Mouse (Mus musculus) midbrain, embryonic 13.5 days (tissue): Measurements from ENCODE around the gene Lif. TPM values are rescaled to one million over a fixed set of nuclear protein-coding genes. Genes with fewer than 3 reads are reported as not detected.

Experiments
- ATAC-seq: fragments of 200-750 bp; cut with Nextera tagmentation; 2 replicates; pipeline ENCODE4 v1.8.0; 2017; ENCODE audit warnings: mild to moderate bottlenecking, moderate TSS enrichment, moderate library complexity
- H3K27ac ChIP-seq: fragments of 300-500 bp; sonication (generic); 2 replicates; pipeline ENCODE4 v1.5.1; 2015; ENCODE audit warnings: inconsistent platforms, mild to moderate bottlenecking, moderate library complexity
- H3K27me3 ChIP-seq: fragments of 300-500 bp; sonication (generic); 2 replicates; pipeline ENCODE4 v1.6.1; 2015; ENCODE audit warnings: mild to moderate bottlenecking, inconsistent platforms
- H3K36me3 ChIP-seq: fragments of 300-500 bp; sonication (generic); 2 replicates; pipeline ENCODE4 v1.6.1; 2015; ENCODE audit warnings: mild to moderate bottlenecking, inconsistent platforms
- H3K4me1 ChIP-seq: fragments of 300-500 bp; sonication (generic); replicated peaks from 2 replicates; pipeline ENCODE4 v1.6.1; 2015; ENCODE audit warnings: inconsistent platforms
- H3K4me2 ChIP-seq: fragments of 300-500 bp; sonication (generic); replicated peaks from 2 replicates; pipeline ENCODE4 v1.6.1; 2015; ENCODE audit warnings: moderate library complexity, mild to moderate bottlenecking, inconsistent platforms
- H3K4me3 ChIP-seq: fragments of 300-500 bp; sonication (generic); replicated peaks from 2 replicates; pipeline ENCODE4 v1.5.1; 2015; ENCODE audit warnings: mild to moderate bottlenecking, inconsistent platforms
- H3K9ac ChIP-seq: fragments of 300-500 bp; sonication (generic); replicated peaks from 2 replicates; pipeline ENCODE4 v1.6.1; 2015; ENCODE audit warnings: mild to moderate bottlenecking, inconsistent platforms
- H3K9me3 ChIP-seq: fragments of 300-500 bp; sonication (generic); 2 replicates; pipeline ENCODE4 v1.6.1; 2016; ENCODE audit warnings: mild to moderate bottlenecking, inconsistent platforms
- WGBS: fragments of 180-500 bp; shearing (Covaris S2); methylation state at CpG from one replicate; pipeline ENCODE4 v1.1.7; 2015; 5-methylcytosine and 5-hydroxymethylcytosine counted together
- polyA plus RNA-seq: library from polyadenylated mRNA; unstranded; fragments of >200 nt; fragmentation: Nextera tagmentation; extraction: Ambion mirVana; gene quantifications from 2 replicates; pipeline ENCODE4 v1.2.1, GENCODE M21; 2015

The Lif gene
- polyA plus RNA-seq, 1 experiment from 2014 or later: 0.19 TPM

DNA sequence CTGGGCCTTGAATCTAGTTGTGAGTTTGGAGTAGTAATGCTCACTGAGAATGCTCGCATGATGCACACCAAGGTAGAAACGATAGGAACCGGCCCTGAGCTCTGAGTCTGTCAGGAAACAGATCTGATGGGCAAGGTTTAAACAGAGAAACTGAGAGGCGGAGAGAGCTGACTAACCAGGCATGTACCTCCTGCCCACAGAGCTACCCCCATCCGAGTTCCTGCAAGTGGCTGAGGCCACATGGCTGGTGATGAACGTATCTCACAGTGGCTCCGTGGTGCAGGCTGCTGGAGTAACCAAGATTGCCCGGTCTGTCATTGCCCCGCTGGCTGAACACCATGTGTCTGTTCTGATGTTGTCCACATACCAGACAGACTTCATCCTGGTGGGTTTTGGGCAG, 37.4 kb upstream of the Lif start:
- Histone ChIP-seq H3K4me2 (no peak overlapping the region), H3K27me3 (peaks cover 33% of the 10 kb centered on the region), H3K27ac (no peak overlapping the region), H3K4me3 (no peak overlapping the region), H3K4me1 (peaks cover 9% of the 10 kb centered on the region), H3K9ac (no peak overlapping the region), H3K36me3 (peaks cover 14% of the 10 kb centered on the region), H3K9me3 (peaks cover 4% of the 10 kb centered on the region)
- ATAC-seq: no peak
- WGBS: 69% methylated on average over 9 of the region's 9 CpGs

DNA sequence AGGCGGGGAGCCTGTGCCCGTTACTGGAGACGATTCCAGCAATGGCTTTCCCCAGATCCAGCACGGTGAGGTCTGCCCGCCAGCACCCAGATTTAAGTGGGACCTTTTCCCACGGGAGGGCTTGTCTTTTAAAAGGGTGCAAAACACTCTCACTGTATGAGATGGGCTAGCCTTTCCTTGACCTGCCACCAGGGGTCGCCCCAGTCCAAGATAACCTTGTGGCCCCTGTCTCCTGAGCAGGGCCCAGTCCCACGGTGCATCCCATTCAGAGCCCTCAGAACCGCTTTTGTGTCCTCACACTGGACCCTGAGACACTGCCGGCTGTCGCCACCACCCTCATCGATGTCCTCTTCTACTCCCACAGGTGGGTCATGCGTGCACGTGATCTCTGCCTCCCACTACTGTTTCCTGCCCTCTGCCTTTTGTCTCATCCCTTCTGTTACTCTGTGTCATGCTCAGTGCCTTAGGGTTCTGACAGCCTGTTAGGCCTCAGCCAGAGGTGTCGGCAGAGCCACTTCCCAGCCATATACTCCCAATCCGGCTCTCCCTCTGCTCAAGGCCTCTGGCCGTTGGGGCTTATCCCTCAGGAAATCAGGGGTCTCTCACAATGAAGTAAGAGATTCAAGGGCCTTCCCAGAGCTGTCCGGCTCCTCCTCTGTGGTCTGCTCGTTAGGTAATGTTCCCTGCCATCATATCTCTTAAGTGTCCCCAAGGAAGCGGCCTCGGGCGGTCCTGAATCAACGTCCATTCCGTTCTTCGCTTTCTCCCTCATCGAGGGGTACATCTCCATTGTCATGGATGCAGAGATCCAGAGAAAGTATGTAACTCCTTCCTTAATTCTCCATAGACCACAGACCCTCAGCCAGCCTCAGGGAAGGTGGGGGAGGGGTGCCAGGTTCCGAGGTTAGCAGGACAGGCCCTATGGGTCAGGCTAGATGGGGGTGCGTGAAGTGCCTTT, 36.6 kb upstream of the Lif start:
- no peak overlapping the region for H3K4me2 ChIP-seq
- H3K4me3 ChIP-seq: no peak overlapping the region
- no peak overlapping the region for H3K27ac ChIP-seq
- H3K27me3 ChIP-seq: peaks cover 33% of the 10 kb centered on the region
- no peak overlapping the region for H3K9ac ChIP-seq
- WGBS: 46% methylated on average over 28 of the region's 28 CpGs
- H3K4me1 ChIP-seq: peaks cover 9% of the 10 kb centered on the region
- peaks cover 5% of the 10 kb centered on the region for H3K36me3 ChIP-seq
- peaks cover 4% of the 10 kb centered on the region for H3K9me3 ChIP-seq
- no peak for ATAC-seq

GRCm38 (mm10) chr11:4222046-4222950, 35.1 kb upstream of the Lif start:
- H3K4me1 ChIP-seq: peaks cover 9% of the 10 kb centered on the region
- no peak overlapping the region for H3K4me2 ChIP-seq
- peaks cover 32% of the 10 kb centered on the region for H3K27me3 ChIP-seq
- H3K36me3 ChIP-seq: no peaks in the 10 kb centered on the region
- no peak overlapping the region for H3K9ac ChIP-seq
- H3K9me3 ChIP-seq: peaks cover 4% of the 10 kb centered on the region
- no peak overlapping the region for H3K27ac ChIP-seq
- no peak for ATAC-seq
- no peak overlapping the region for H3K4me3 ChIP-seq
- WGBS: 75% methylated on average over 17 of the region's 17 CpGs

GRCm38 (mm10) chr11:4223393-4224188, 33.8 kb upstream of the Lif start:
- Histone ChIP-seq H3K9me3 (no peaks in the 10 kb centered on the region), H3K9ac (no peak overlapping the region), H3K4me1 (peaks cover 2% of the 10 kb centered on the region; the same call in 1 of the 2 replicates), H3K36me3 (no peaks in the 10 kb centered on the region), H3K27ac (no peak overlapping the region), H3K4me3 (no peak overlapping the region), H3K4me2 (no peak overlapping the region), H3K27me3 (peaks cover 19% of the 10 kb centered on the region)
- no peak for ATAC-seq
- WGBS: 25% methylated on average over 6 of the region's 7 CpGs

- H3K27ac ChIP-seq: no peak overlapping the region
- 0 out of 2 replicates have a peak, but pooled peaks cover 4% of the 10 kb centered on the region for H3K4me1 ChIP-seq
- H3K27me3 ChIP-seq: peaks cover 13% of the 10 kb centered on the region
- WGBS: 56% methylated on average over 2 of the region's 2 CpGs
- no peaks in the 10 kb centered on the region for H3K36me3 ChIP-seq
- no peak overlapping the region for H3K4me2 ChIP-seq
- no peak overlapping the region for H3K9ac ChIP-seq
- H3K9me3 ChIP-seq: no peaks in the 10 kb centered on the region
- H3K4me3 ChIP-seq: no peak overlapping the region
- no peak for ATAC-seq
Observed at GRCm38 (mm10) chr11:4224223-4224622, 33.1 kb upstream of the Lif start.

GRCm38 (mm10) chr11:4226569-4227325, 30.6 kb upstream of the Lif start:
- no peak overlapping the region for H3K27ac ChIP-seq
- no peak overlapping the region for H3K4me3 ChIP-seq
- H3K9me3 ChIP-seq: no peaks in the 10 kb centered on the region
- no peaks in the 10 kb centered on the region for H3K36me3 ChIP-seq
- ATAC-seq: no peak
- 81% methylated on average over 5 of the region's 5 CpGs for WGBS
- no peak overlapping the region for H3K4me2 ChIP-seq
- H3K9ac ChIP-seq: no peak overlapping the region
- H3K27me3 ChIP-seq: no peaks in the 10 kb centered on the region
- 0 out of 2 replicates have a peak, but pooled peaks cover 4% of the 10 kb centered on the region for H3K4me1 ChIP-seq

DNA sequence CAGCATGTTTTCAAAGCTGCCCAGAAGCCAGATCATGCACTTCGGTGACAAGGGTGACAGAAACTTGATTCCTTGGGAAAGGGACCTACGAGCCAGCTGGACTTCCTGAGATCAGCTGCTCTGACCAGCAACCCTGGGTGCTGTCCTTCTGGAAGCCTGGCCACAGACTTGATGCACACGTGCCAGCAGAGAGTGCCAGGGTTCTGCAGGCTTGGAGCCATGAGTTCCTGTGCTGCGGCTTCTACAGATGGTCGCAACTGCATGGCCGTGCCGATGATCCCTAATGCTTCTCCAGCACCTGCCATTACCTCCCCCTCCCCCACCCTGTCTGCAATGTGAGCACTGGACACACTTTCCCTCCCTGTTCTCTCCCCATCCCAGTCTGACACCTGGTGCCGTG, 28.9 kb upstream of the Lif start:
- Histone ChIP-seq H3K9ac (no peak overlapping the region), H3K4me1 (0 out of 2 replicates have a peak, but pooled peaks cover 4% of the 10 kb centered on the region), H3K36me3 (no peaks in the 10 kb centered on the region), H3K9me3 (no peaks in the 10 kb centered on the region), H3K27ac (no peak overlapping the region), H3K4me2 (no peak overlapping the region), H3K27me3 (no peaks in the 10 kb centered on the region), H3K4me3 (no peak overlapping the region)
- no peak for ATAC-seq
- WGBS: 57% methylated on average over 8 of the region's 8 CpGs

DNA sequence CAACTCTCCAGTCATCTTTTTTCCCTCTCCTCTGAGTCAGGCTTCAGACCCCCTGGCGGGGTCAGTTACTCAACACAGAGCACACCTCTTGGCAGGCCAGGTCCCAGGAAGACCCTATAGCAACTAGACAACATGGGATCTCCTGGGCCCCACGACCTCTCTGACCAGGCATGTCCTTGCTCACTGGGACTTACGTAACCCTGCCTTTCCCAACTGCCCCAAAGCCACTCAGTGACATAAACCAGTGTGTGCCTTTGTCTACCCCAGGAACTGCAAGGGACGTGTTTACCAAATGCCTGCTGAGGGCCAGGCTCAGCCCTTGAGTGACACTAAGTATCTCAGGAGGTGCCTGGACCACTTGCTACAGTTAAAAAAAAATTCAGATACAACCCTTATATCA, 27.5 kb upstream of the Lif start:
- WGBS: 75% methylated on average over 4 of the region's 4 CpGs
- Histone ChIP-seq H3K4me3 (no peak overlapping the region), H3K9me3 (no peaks in the 10 kb centered on the region), H3K27me3 (no peaks in the 10 kb centered on the region), H3K9ac (no peak overlapping the region), H3K4me2 (no peak overlapping the region), H3K4me1 (0 out of 2 replicates have a peak, but pooled peaks cover 4% of the 10 kb centered on the region), H3K36me3 (no peaks in the 10 kb centered on the region), H3K27ac (no peak overlapping the region)
- ATAC-seq: no peak

DNA sequence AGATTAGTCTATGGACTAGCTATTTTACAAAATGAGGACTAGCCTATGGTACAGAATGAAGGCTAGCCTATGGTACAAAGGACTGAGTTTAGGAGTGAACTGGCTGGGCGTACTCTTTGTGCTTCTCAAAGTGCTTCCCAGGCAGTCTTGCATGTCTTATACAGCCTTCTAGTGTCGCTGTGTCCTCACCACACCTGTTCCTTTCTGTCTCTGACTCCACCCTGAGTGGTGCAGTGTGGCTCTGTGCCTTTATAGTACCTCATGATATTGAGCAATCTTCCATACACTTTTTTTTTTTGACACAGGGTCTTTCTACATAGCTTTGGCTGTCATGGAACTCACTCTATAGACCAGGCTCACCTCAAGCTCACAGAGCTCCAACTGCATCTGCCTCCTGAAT, 25.9 kb upstream of the Lif start:
- no peak for ATAC-seq

DNA sequence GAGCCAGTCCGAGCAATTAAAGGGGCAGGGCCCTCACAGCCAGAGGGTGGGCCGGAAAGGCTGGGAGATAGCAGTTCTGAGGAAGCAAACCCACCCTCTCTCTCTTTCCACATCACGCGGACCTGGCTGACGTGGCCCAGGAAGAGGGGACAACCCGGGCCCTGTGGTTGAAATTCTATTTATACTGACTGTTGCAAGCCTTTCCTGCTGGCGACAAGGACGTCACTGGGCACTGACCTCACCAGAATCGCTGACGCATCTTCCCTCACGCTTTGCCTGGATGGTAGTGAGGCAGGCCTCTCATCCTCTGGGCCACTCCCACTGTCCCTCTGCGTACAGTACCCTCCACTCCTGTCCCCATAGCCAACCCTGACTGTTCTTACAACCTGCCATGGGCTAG, 24.7 kb upstream of the Lif start:
- H3K9me3 ChIP-seq: no peaks in the 10 kb centered on the region
- H3K27ac ChIP-seq: no peak overlapping the region
- 70% methylated on average over 12 of the region's 12 CpGs for WGBS
- no peak for ATAC-seq
- H3K4me2 ChIP-seq: no peak overlapping the region
- no peaks in the 10 kb centered on the region for H3K36me3 ChIP-seq
- 0 out of 2 replicates have a peak, but pooled peaks cover 4% of the 10 kb centered on the region for H3K4me1 ChIP-seq
- no peak overlapping the region for H3K4me3 ChIP-seq
- no peak overlapping the region for H3K9ac ChIP-seq
- no peaks in the 10 kb centered on the region for H3K27me3 ChIP-seq

More for the DNA sequence above, 25.9 kb upstream of the Lif start:
- no peaks in the 10 kb centered on the region for H3K27me3 ChIP-seq
- 0 out of 2 replicates have a peak, but pooled peaks cover 4% of the 10 kb centered on the region for H3K4me1 ChIP-seq
- no peak overlapping the region for H3K4me2 ChIP-seq
- 98% methylated on average over 2 of the region's 2 CpGs for WGBS
- H3K9ac ChIP-seq: no peak overlapping the region
- H3K36me3 ChIP-seq: no peaks in the 10 kb centered on the region
- no peak overlapping the region for H3K4me3 ChIP-seq
- H3K27ac ChIP-seq: no peak overlapping the region
- H3K9me3 ChIP-seq: no peaks in the 10 kb centered on the region
